Mouse (Mus musculus) colon, adult 2 months (tissue): ENCODE data around the gene Bzw2. TPM values are rescaled to one million over a fixed set of nuclear protein-coding genes. Genes with fewer than 3 reads are reported as not detected.

ENCODE experiments used
- polyA plus RNA-seq: library from polyadenylated mRNA; depleted of rRNA; stranded (reverse); fragments of >200 nt; gene quantifications from 2 replicates; pipeline ENCODE4 v1.2.3, GENCODE M21; 2012; rRNA removed

Bzw2 gene
- polyA plus RNA-seq, result 8.2 and 10.6 TPM in 2 replicates

GRCm38 (mm10) chr12:36157638-36158308 lies at the start of gene Bzw2:
TSS of gene Bzw2 (minus strand) at chr12:36158080.

DNA sequence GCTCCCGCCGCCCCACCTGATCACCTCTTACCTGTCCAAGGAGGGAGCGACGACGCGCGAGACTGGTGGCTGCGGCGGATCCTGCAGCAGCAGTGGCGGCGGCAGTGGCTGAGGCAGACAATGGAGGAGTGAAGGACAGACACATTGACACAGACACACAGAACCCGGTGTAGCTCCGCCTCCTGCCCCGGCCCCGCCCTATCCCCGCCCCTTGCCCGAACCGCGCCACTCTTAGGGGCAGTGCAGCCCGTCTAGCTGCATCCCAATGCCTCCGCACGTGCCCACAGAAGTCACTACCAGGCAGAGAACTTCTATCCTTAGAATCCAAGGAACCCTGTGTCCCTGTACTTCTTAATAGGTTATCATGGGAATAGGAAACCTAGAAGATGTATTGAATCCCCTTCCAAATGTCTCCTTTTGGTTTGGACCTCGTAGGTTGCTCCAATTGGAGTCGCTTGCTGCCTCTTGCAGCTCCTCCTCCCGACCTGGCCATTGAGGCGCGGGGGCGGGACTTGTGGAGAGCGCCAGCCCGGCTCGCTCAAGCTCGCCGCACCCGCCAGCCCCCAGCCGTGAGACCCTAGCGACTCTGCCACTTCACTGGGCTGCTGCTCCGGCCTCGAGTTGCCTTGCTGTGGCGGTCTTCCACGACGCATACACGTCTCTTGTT lies 1.1 kb downstream of the Bzw2 start, which contains the start of gene Ankmy2:
Ankmy2 (plus strand) TSS at position 478 of the 667 bp plus-strand sequence.

GRCm38 (mm10) chr12:36042348-36042778 lies 115.5 kb downstream of the Bzw2 start, which contains the start of gene Tspan13:
TSS of gene Tspan13 (minus strand) at chr12:36042500.

Other genes starting within 250 kb of the Bzw2 start
- gene Agr3, start 232.5 kb downstream of the Bzw2 start, polyA plus RNA-seq, result 0.35 and 0.53 TPM in 2 replicates
- gene Agr2, start 165.2 kb downstream of the Bzw2 start, polyA plus RNA-seq, result 912 and 1,273 TPM in 2 replicates
- 872 and 1,024 TPM in 2 replicates for gene Tspan13, start 115.6 kb downstream of the Bzw2 start, polyA plus RNA-seq
- 5.8 and 5.9 TPM in 2 replicates for gene Ankmy2, start 966 bp downstream of the Bzw2 start, polyA plus RNA-seq
- not detected in 2 replicates for gene Lrrc72, start 95.3 kb upstream of the Bzw2 start, polyA plus RNA-seq
- 1.2 and 2.3 TPM in 2 replicates for gene Sostdc1, start 156.1 kb upstream of the Bzw2 start, polyA plus RNA-seq
- 0.57 and 0.76 TPM in 2 replicates for gene Ispd, start 223.4 kb upstream of the Bzw2 start, polyA plus RNA-seq
- 1.6 and 2.8 TPM in 2 replicates for gene D630036H23Rik, start 224.1 kb upstream of the Bzw2 start, polyA plus RNA-seq